Mouse (Mus musculus) midbrain, embryonic 16.5 days (tissue): ENCODE results near the gene Gm49358. TPM values are rescaled to one million over a fixed set of nuclear protein-coding genes. Genes with fewer than 3 reads are reported as not detected.

Source experiments
- ATAC-seq: fragments of 200-750 bp; cut with Nextera tagmentation; 2 replicates; pipeline ENCODE4 v1.8.0; 2017; ENCODE audit warnings: moderate TSS enrichment
- H3K27ac ChIP-seq: fragments of 300-500 bp; sonication (generic); 2 replicates; pipeline ENCODE4 v1.5.1; 2014; ENCODE audit warnings: mild to moderate bottlenecking, low read length, mixed read lengths
- H3K27me3 ChIP-seq: fragments of 300-500 bp; sonication (generic); 2 replicates; pipeline ENCODE4 v1.6.1; 2014; ENCODE audit warnings: low read depth, low read length, mixed read lengths; ENCODE audit not compliant: control insufficient read depth, insufficient read depth
- H3K36me3 ChIP-seq: fragments of 300-500 bp; sonication (generic); 2 replicates; pipeline ENCODE4 v1.6.1; 2014; ENCODE audit warnings: mild to moderate bottlenecking, low read length, moderate library complexity, mixed read lengths; ENCODE audit not compliant: control insufficient read depth, insufficient read depth
- H3K4me1 ChIP-seq: fragments of 300-500 bp; sonication (generic); 2 replicates; pipeline ENCODE4 v1.6.1; 2014; ENCODE audit warnings: mild to moderate bottlenecking, low read length, mixed read lengths; ENCODE audit not compliant: control insufficient read depth, insufficient read depth
- H3K4me2 ChIP-seq: fragments of 300-500 bp; sonication (generic); 2 replicates; pipeline ENCODE4 v1.6.1; 2014; ENCODE audit warnings: mild to moderate bottlenecking, low read length, mixed read lengths
- H3K4me3 ChIP-seq: fragments of 300-500 bp; sonication (generic); 2 replicates; pipeline ENCODE4 v1.5.1; 2014; ENCODE audit warnings: low read depth, mild to moderate bottlenecking, low read length, moderate library complexity, mixed read lengths
- H3K9ac ChIP-seq: fragments of 300-500 bp; sonication (generic); 2 replicates; pipeline ENCODE4 v1.6.1; 2014; ENCODE audit warnings: low read depth, low read length, mixed read lengths
- H3K9me3 ChIP-seq: fragments of 300-500 bp; sonication (generic); replicated peaks from 2 replicates; pipeline ENCODE4 v1.6.1; 2014; ENCODE audit warnings: mild to moderate bottlenecking, low read length, mixed read lengths; ENCODE audit not compliant: control insufficient read depth, poor library complexity, severe bottlenecking
- WGBS: fragments of 180-500 bp; shearing (Covaris S2); extraction: QIAGEN DNeasy Blood & Tissue Kit; methylation state at CpG from one replicate; pipeline ENCODE4 v1.1.7; 2014; 5-methylcytosine and 5-hydroxymethylcytosine counted together
- polyA plus RNA-seq: library from polyadenylated mRNA; unstranded; fragments of >200 nt; fragmentation: Nextera tagmentation; extraction: Ambion mirVana; gene quantifications from 2 replicates; pipeline ENCODE4 v1.2.1, GENCODE M21; 2015

Gm49358 gene
- not detected in 2 replicates for polyA plus RNA-seq

DNA sequence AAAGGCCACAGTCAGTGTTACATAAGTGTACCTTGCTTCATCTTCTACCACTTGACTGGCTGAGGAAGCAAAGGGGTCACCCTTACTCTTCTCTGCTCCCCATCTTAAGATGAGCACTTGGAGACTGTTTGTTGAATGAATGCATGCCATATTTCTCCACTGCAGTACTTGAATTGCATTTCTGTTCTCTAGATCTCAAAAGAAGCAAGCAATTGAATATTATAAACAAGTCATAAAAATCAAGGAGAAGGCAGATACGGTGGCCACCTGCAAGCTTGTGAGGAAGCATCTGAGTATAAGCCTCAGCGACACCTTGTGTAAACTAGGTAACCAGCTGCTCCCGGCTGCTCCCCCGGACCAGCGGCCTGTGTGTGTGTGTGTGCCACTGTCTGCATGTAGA is at the start of gene Gm49358:
TSS of gene Gm49358 (plus strand) at position 301 of the 400 bp plus-strand sequence.
- H3K36me3 ChIP-seq = no peaks in the 10 kb centered on the region
- no peaks in the 10 kb centered on the region for H3K27me3 ChIP-seq
- 90% methylated on average over 5 of the region's 5 CpGs for WGBS
- no peak for ATAC-seq
- no peaks in the 10 kb centered on the region for H3K4me1 ChIP-seq
- no peak within 1 kb of the TSS; the same call in 1 of the 2 replicates for H3K27ac ChIP-seq
- no peak within 1 kb of the TSS for H3K4me2 ChIP-seq
- H3K9me3 ChIP-seq = no peaks in the 10 kb centered on the region
- H3K4me3 ChIP-seq = no peak within 1 kb of the TSS
- H3K9ac ChIP-seq = no peak within 1 kb of the TSS

DNA sequence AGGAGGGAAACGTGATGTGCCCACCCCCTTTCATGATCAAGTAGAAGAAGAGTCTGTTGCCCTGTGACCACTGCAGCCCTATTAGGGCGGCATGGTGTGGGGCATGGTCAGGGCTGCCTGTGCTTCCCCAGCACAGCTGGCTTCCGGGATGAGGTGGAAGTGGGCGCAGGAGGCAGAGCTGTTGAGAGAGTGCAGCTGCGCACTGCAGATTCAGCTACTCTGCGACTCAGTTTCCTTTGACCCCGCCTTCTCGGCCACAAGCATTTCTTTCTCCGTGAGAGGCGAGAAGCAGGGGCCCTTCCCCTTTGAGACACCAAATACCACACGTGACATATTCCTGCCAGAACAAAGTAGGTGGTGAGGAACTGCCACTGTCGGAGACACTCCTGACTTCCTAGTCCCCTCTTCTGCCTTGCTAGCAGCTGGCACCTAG is 36.2 kb upstream of the Gm49358 start:
- WGBS = 5% methylated on average over 12 of the region's 12 CpGs

DNA sequence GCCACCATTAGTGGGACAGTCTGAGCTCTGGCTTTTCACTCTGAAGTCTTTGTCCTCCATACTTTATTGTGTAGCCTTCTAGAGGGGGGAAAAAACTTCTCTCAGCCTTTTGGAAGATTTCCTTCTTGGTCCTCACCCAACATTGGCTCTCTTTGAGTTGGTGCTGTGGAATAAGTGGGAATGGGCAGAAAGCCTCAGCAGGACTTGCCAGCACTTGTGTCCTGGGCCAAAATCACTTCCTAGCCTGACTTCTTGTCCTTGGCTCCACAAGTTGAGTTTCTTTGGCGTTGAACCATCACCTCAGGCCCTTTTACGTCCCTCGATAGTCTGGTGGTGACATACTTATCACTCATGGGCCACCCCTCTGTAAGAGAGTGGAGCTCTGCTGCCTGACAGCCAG is 35.6 kb upstream of the Gm49358 start:
- Histone ChIP-seq H3K36me3 (no peaks in the 10 kb centered on the region), H3K4me2 (peak overlapping the region; percentile 67; the same call in 1 of the 2 replicates), H3K27me3 (no peaks in the 10 kb centered on the region), H3K4me1 (peaks cover 6% of the 10 kb centered on the region; the same call in 1 of the 2 replicates), H3K4me3 (no peak overlapping the region), H3K9me3 (no peaks in the 10 kb centered on the region), H3K27ac (no peak overlapping the region), H3K9ac (no peak overlapping the region)
- no peak for ATAC-seq
- 88% methylated on average over 3 of the region's 3 CpGs for WGBS

More for the DNA sequence above, 36.2 kb upstream of the Gm49358 start:
- Histone ChIP-seq H3K36me3 (no peaks in the 10 kb centered on the region), H3K4me3 (peak overlapping the region; percentile 33), H3K4me2 (peak overlapping the region; percentile 67), H3K9ac (peak overlapping the region; percentile 61), H3K9me3 (no peaks in the 10 kb centered on the region), H3K4me1 (peaks cover 6% of the 10 kb centered on the region; the same call in 1 of the 2 replicates), H3K27ac (peak overlapping the region; percentile 65; the same call in 1 of the 2 replicates), H3K27me3 (no peaks in the 10 kb centered on the region)
- ATAC-seq = peak; percentile 87

DNA sequence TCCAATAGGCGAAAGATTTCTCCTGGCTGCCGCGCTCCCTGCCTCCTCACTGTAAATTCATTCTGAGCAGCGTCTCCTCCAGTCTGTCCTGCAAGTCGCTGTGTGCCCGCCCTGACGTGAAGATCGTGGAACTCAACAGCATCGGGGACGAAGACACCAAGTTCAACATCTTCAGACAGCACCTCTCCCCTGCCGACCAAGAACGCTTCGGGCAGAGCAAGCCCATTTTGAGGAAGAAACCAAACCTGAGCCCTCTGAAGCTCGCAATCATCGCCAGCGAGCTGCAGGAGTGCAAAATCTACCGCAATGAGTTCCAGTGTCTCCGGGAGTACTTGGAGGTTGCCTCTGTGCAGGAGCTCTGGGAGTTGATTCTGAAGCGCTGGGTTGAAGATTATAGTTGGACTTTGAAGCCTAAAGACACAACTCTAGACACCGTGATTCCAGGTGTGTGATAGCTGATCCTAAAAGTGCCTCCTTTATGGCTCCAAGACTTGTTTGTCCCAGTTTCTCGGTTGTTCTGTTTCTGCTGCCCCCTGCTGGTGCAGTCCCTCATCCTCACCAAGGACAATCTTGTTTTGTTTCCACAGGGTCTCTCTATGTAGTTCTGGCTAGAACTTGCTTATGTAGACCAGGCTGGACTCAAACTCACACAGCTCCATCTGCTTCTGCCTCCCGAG is 32.8 kb upstream of the Gm49358 start:
- no peaks in the 10 kb centered on the region for H3K9me3 ChIP-seq
- H3K4me1 ChIP-seq = peaks cover 6% of the 10 kb centered on the region; the same call in 1 of the 2 replicates
- no peaks in the 10 kb centered on the region for H3K36me3 ChIP-seq
- H3K27me3 ChIP-seq = no peaks in the 10 kb centered on the region
- 9% methylated on average over 22 of the region's 22 CpGs for WGBS
- H3K27ac ChIP-seq = 0 out of 2 replicates have a peak overlapping the region, but pooled peaks have one; percentile 22
- peak; percentile 49 for ATAC-seq
- H3K4me3 ChIP-seq = peak overlapping the region; percentile 39
- H3K9ac ChIP-seq = peak overlapping the region; percentile 66
- H3K4me2 ChIP-seq = peak overlapping the region; percentile 75

DNA sequence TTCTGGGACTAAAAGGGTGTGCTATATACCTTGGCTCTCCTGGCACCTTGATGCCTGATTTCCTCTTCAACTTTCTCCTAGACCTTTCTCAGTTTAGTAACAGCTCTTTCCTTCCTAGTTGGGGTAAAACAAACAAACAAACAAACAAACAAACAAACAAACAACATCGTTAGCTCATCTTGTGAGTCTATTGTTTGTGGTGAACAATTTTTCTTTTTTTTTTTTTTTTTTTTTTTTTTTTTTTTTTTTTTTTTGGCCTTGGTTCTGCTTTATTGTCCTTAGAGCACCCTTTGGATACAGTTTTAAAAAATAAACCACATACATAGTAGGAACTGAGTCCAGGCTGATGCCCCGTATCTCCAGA is 32.3 kb upstream of the Gm49358 start:
- Histone ChIP-seq H3K4me3 (no peak overlapping the region), H3K36me3 (no peaks in the 10 kb centered on the region), H3K4me1 (peaks cover 6% of the 10 kb centered on the region; the same call in 1 of the 2 replicates), H3K27me3 (no peaks in the 10 kb centered on the region), H3K27ac (no peak overlapping the region), H3K9ac (no peak overlapping the region), H3K4me2 (no peak overlapping the region), H3K9me3 (no peaks in the 10 kb centered on the region)
- ATAC-seq = no peak
- WGBS = 65% methylated on average over 2 of the region's 2 CpGs

DNA sequence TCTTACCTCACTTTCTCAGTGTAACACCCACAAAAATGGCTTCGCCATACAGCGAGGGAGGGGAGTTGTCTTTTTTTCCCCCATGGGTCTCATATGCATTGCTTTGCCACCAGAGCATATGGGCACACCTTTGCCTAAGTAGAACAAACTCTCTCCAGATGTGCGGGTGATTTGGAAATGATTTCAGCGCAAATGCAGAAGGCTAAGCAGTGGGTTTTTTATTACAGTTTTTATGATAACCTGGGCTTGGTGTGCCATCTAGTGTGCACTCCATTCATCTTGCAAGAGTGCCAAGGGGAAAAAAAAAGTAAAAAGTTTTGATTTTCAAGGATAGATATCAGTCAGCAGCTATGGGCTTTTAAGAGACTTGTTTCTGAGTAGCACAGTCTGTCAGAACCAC is 28.7 kb upstream of the Gm49358 start:
- no peak overlapping the region for H3K4me3 ChIP-seq
- ATAC-seq = no peak
- no peaks in the 10 kb centered on the region for H3K36me3 ChIP-seq
- H3K4me1 ChIP-seq = 0 out of 2 replicates have a peak, but pooled peaks cover 2% of the 10 kb centered on the region
- no peaks in the 10 kb centered on the region for H3K9me3 ChIP-seq
- H3K27ac ChIP-seq = no peak overlapping the region
- no peaks in the 10 kb centered on the region for H3K27me3 ChIP-seq
- no peak overlapping the region for H3K4me2 ChIP-seq
- H3K9ac ChIP-seq = no peak overlapping the region
- WGBS = 84% methylated on average over 4 of the region's 4 CpGs

DNA sequence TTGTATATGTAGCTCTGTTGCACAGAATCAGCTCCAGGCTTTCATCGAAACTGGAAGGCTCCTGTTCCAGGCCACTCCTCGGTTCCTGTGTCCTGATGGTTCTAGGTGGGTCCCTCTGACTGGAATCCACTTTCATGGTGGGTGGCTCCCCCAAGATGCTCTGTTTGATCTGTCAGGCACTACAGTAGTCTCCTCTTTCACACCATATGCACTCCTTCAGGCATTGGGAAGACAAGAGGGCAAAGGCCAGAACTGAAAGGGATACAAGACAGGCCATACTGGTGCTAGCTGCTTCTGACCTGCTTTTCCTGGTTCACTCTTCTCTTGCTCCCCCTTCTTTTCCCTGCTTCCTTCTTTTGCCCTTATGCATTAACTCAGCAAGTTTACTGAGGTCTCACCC is 20.9 kb upstream of the Gm49358 start:
- H3K36me3 ChIP-seq = no peaks in the 10 kb centered on the region
- 89% methylated on average over 2 of the region's 2 CpGs for WGBS
- H3K9ac ChIP-seq = no peak overlapping the region
- ATAC-seq = no peak
- no peaks in the 10 kb centered on the region for H3K9me3 ChIP-seq
- H3K4me1 ChIP-seq = no peaks in the 10 kb centered on the region
- H3K27ac ChIP-seq = no peak overlapping the region
- no peaks in the 10 kb centered on the region for H3K27me3 ChIP-seq
- H3K4me2 ChIP-seq = no peak overlapping the region
- no peak overlapping the region for H3K4me3 ChIP-seq

DNA sequence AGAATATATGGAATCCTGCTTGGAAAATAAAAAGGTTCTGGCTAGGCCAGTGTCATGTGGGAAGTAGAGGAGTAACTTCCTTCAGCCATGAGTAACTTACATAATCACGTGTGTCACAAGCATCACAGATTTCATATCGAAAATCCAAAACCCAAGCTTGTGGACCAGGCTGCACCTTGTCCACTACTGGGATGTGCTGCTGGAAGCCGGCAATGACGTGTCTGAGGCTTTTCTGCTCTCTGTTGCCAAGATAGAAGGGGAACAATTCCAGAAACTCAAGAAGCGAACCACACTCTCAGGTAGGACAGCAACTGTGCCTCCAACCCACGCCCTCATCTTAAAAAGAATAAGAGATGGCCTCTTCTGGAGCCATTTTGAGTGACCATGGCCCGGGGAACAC is 19.5 kb upstream of the Gm49358 start:
- no peaks in the 10 kb centered on the region for H3K4me1 ChIP-seq
- H3K4me2 ChIP-seq = no peak overlapping the region
- H3K9me3 ChIP-seq = no peaks in the 10 kb centered on the region
- H3K27ac ChIP-seq = no peak overlapping the region
- no peak overlapping the region for H3K4me3 ChIP-seq
- 88% methylated on average over 7 of the region's 7 CpGs for WGBS
- H3K36me3 ChIP-seq = no peaks in the 10 kb centered on the region
- H3K27me3 ChIP-seq = no peaks in the 10 kb centered on the region
- ATAC-seq = no peak
- H3K9ac ChIP-seq = no peak overlapping the region

DNA sequence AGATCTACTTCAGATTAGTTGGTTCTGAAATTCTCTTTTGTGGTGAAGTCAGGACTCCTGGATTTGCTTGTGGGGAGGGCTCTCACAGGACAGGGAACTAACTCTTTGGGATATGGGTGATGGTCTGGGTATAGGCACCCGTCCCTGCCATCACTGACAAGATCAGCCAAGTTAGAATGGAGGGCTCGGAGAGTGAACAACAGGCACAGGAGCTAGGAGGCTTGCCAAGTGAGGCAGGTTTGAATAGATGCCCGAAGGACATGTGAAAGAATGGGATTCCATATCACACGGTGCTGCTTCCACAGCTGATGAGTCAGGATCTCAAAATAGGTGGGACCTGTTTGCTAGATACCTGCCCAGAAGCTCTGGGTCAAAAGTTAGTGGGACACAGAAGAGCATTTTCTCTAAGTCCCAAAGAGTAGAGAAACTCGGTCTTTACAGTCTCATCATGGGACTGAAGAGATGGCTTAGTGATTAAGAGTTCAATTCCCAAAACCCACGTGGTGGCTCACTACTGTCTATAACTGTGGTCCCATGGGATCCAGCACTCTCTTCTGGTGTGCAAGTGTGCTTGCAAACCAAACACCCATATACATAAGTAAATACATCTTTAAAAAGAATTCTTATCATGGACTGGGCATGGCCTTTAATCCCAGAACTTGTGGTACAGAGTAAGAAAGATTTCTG is 7.8 kb upstream of the Gm49358 start:
- 81% methylated on average over 6 of the region's 6 CpGs for WGBS
- H3K9me3 ChIP-seq = no peaks in the 10 kb centered on the region
- H3K36me3 ChIP-seq = no peaks in the 10 kb centered on the region
- H3K27ac ChIP-seq = no peak overlapping the region
- H3K27me3 ChIP-seq = no peaks in the 10 kb centered on the region
- H3K4me3 ChIP-seq = no peak overlapping the region
- no peak overlapping the region for H3K9ac ChIP-seq
- no peaks in the 10 kb centered on the region for H3K4me1 ChIP-seq
- ATAC-seq = no peak
- no peak overlapping the region for H3K4me2 ChIP-seq
